Mouse (Mus musculus): ENCODE measurements around the gene Prkg1. TPM values are rescaled to one million over a fixed set of nuclear protein-coding genes. Genes with fewer than 3 reads are reported as not detected.

Prkg1 gene
- total and polyA plus RNA-seq, 2 experiments from 2014 or later, result 5.1 to 9.9 TPM

DNA sequence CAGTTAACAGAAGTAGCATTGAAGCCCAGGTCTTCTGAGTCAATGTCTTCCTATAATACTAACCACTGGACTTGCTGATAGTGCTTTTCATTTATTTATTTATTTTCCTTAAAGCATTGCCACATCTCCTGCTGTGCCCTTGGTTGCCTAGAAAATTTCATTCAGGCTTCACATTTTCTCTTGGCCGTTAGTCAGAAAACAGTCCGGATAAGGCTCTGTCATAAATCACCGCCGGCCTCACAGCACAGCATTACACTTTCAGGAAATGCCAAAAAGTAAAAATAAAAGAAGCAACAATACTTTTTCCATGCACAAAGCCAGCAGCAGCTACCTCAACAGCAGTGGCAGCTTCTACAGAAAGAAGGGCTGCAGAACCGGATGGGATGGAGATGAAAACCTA lies 234.2 kb downstream of the Prkg1 start:
- Histone ChIP-seq H3K9ac (replicated peaks; ENCODE audit: low read length, poor library complexity, severe bottlenecking) (no peak overlapping the region), H3K4me2 (ENCODE audit: low read depth, low read length, poor library complexity, severe bottlenecking) (no peak overlapping the region), H3K36me3 (ENCODE audit: insufficient read depth, low read length) (no peaks in the 10 kb centered on the region), H3K4me1 (ENCODE audit: insufficient read depth, low read length) (no peaks in the 10 kb centered on the region), H3K4me3 (ENCODE audit: low read depth, low read length) (no peak overlapping the region), H3K27ac (ENCODE audit: low read depth, low read length) (no peak overlapping the region), H3K27me3 (ENCODE audit: insufficient read depth, low read length) (no peaks in the 10 kb centered on the region), H3K9me3 (ENCODE audit: low read length) (no peaks in the 10 kb centered on the region)
- ATAC-seq (ENCODE audit: low FRiP score), result no peak
- peak; percentile 58 for DNase-seq (ENCODE audit: low spot score)
- 57% methylated on average over 5 of the region's 5 CpGs for WGBS
- TF ChIP-seq CTCF (IDR thresholded peaks at IDR 0.05), result no peak

DNA sequence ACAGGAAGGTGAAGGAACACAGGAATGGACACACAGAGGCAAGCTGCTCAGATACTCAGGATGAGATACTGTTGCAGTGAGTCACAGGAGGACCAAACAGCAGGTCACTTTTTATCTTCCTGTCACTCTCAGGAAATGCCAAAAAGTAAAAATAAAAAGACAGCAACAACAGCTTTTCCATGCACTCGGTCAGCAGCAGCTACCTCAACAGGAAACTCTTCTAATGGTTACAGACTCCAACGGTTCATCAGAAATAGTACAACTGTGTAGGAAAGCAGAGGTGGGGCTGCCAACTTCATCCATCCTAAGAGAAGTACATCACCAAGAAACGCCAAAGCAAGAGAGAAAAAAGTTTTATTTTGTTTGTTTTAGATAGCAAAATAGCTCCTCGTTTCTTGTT lies 234.9 kb downstream of the Prkg1 start:
- Histone ChIP-seq H3K4me1 (ENCODE audit: insufficient read depth, low read length) (no peaks in the 10 kb centered on the region), H3K9ac (replicated peaks; ENCODE audit: low read length, poor library complexity, severe bottlenecking) (no peak overlapping the region), H3K4me2 (ENCODE audit: low read depth, low read length, poor library complexity, severe bottlenecking) (no peak overlapping the region), H3K36me3 (ENCODE audit: insufficient read depth, low read length) (no peaks in the 10 kb centered on the region), H3K27me3 (ENCODE audit: insufficient read depth, low read length) (no peaks in the 10 kb centered on the region), H3K9me3 (ENCODE audit: low read length) (no peaks in the 10 kb centered on the region), H3K4me3 (ENCODE audit: low read depth, low read length) (no peak overlapping the region), H3K27ac (ENCODE audit: low read depth, low read length) (no peak overlapping the region)
- WGBS, result 72% methylated on average over 4 of the region's 4 CpGs
- no peak for TF ChIP-seq CTCF (IDR thresholded peaks at IDR 0.05)
- no peak for ATAC-seq (ENCODE audit: low FRiP score)
- DNase-seq (ENCODE audit: low spot score), result no peak

DNA sequence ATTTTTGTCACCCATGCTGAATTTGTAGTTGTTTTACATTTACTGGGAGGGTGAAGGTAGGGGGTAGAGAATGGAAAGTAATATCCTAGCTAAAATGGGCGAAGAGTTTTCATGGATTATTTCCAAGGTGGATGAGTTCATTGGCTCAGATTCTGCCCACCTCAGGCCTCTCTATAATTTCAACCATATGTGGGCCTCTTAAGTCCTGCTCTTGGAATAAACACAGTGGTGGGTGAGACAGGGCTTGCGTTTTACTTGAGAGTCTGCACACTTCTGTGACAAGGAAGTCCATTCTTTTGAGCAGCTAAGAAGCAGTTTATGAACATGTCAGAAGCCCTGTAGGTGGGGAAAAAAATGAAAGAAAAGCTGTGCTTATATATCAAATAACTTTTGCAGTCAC lies 250.3 kb downstream of the Prkg1 start:
- Histone ChIP-seq H3K36me3 (ENCODE audit: insufficient read depth, low read length) (no peaks in the 10 kb centered on the region), H3K9me3 (ENCODE audit: low read length) (no peaks in the 10 kb centered on the region), H3K4me1 (ENCODE audit: insufficient read depth, low read length) (no peaks in the 10 kb centered on the region), H3K4me3 (ENCODE audit: low read depth, low read length) (no peak overlapping the region), H3K27me3 (ENCODE audit: insufficient read depth, low read length) (no peaks in the 10 kb centered on the region), H3K9ac (replicated peaks; ENCODE audit: low read length, poor library complexity, severe bottlenecking) (no peak overlapping the region), H3K4me2 (ENCODE audit: low read depth, low read length, poor library complexity, severe bottlenecking) (no peak overlapping the region), H3K27ac (ENCODE audit: low read depth, low read length) (no peak overlapping the region)
- 87% methylated on average over 2 of the region's 2 CpGs for WGBS
- no peak for ATAC-seq (ENCODE audit: low FRiP score)
- DNase-seq (ENCODE audit: low spot score), result no peak
- no peak for TF ChIP-seq CTCF (IDR thresholded peaks at IDR 0.05)

GRCm38 (mm10) chr19:31507831-31508230 lies 257.0 kb downstream of the Prkg1 start:
- Histone ChIP-seq H3K4me1 (ENCODE audit: insufficient read depth, low read length) (no peaks in the 10 kb centered on the region), H3K4me2 (ENCODE audit: low read depth, low read length, poor library complexity, severe bottlenecking) (no peak overlapping the region), H3K27me3 (ENCODE audit: insufficient read depth, low read length) (no peaks in the 10 kb centered on the region), H3K36me3 (ENCODE audit: insufficient read depth, low read length) (no peaks in the 10 kb centered on the region), H3K9me3 (ENCODE audit: low read length) (no peaks in the 10 kb centered on the region), H3K27ac (ENCODE audit: low read depth, low read length) (no peak overlapping the region), H3K9ac (replicated peaks; ENCODE audit: low read length, poor library complexity, severe bottlenecking) (no peak overlapping the region), H3K4me3 (ENCODE audit: low read depth, low read length) (no peak overlapping the region)
- ATAC-seq (ENCODE audit: low FRiP score), result no peak
- no peak for TF ChIP-seq CTCF (IDR thresholded peaks at IDR 0.05)
- DNase-seq (ENCODE audit: low spot score), result no peak
- 77% methylated on average over 3 of the region's 3 CpGs for WGBS

- no peak overlapping the region for H3K27ac ChIP-seq (ENCODE audit: low read depth, low read length)
- no peak for TF ChIP-seq CTCF (IDR thresholded peaks at IDR 0.05)
- H3K9me3 ChIP-seq (ENCODE audit: low read length), result no peaks in the 10 kb centered on the region
- no peak overlapping the region for H3K4me2 ChIP-seq (ENCODE audit: low read depth, low read length, poor library complexity, severe bottlenecking)
- H3K9ac ChIP-seq (replicated peaks; ENCODE audit: low read length, poor library complexity, severe bottlenecking), result no peak overlapping the region
- no peak for DNase-seq (ENCODE audit: low spot score)
- WGBS, result 90% methylated on average over 2 of the region's 2 CpGs
- ATAC-seq (ENCODE audit: low FRiP score), result no peak
- H3K4me1 ChIP-seq (ENCODE audit: insufficient read depth, low read length), result no peaks in the 10 kb centered on the region
- no peaks in the 10 kb centered on the region for H3K27me3 ChIP-seq (ENCODE audit: insufficient read depth, low read length)
- no peaks in the 10 kb centered on the region for H3K36me3 ChIP-seq (ENCODE audit: insufficient read depth, low read length)
- no peak overlapping the region for H3K4me3 ChIP-seq (ENCODE audit: low read depth, low read length)
Measured at GRCm38 (mm10) chr19:31506296-31506695, 258.5 kb downstream of the Prkg1 start.

GRCm38 (mm10) chr19:31505041-31505440 lies 259.8 kb downstream of the Prkg1 start:
- H3K9ac ChIP-seq (replicated peaks; ENCODE audit: low read length, poor library complexity, severe bottlenecking), result no peak overlapping the region
- H3K27ac ChIP-seq (ENCODE audit: low read depth, low read length), result no peak overlapping the region
- ATAC-seq (ENCODE audit: low FRiP score) (no peak), DNase-seq (ENCODE audit: low spot score) (no peak)
- 93% methylated on average over 2 of the region's 2 CpGs for WGBS
- TF ChIP-seq CTCF (IDR thresholded peaks at IDR 0.05), result no peak
- no peaks in the 10 kb centered on the region for H3K9me3 ChIP-seq (ENCODE audit: low read length)
- no peaks in the 10 kb centered on the region for H3K27me3 ChIP-seq (ENCODE audit: insufficient read depth, low read length)
- H3K4me1 ChIP-seq (ENCODE audit: insufficient read depth, low read length), result no peaks in the 10 kb centered on the region
- no peak overlapping the region for H3K4me2 ChIP-seq (ENCODE audit: low read depth, low read length, poor library complexity, severe bottlenecking)
- H3K4me3 ChIP-seq (ENCODE audit: low read depth, low read length), result no peak overlapping the region
- no peaks in the 10 kb centered on the region for H3K36me3 ChIP-seq (ENCODE audit: insufficient read depth, low read length)

Data from midbrain, postnatal 0 days (tissue).